ENCODE assay signal across 11 mouse cellular contexts in genomic region chr4:32336642-32337041, GRCm38 (mm10).
A peak's percentile ranks its signal among the peaks of the same experiment; 100 is the strongest.
DNase-seq lines count a peak whose midpoint lies in the region; ATAC-seq lines count a peak whose summit lies in the region.
"Had no signal": no experiment of that assay in that cellular context is flagged by ENCODE, and none has a peak within 500 bp of the region (broad histone marks: within the 10 kb centered on the region; RNA-seq: fewer than 3 reads in every experiment).

No protein-coding gene starts in this region.

- H3K4me2 ChIP-seq in kidney, embryonic 16.5 days (replicated peaks; ENCODE audit: low read depth, low read length) = no peak overlapping the region
- no peak overlapping the region for H3K4me2 ChIP-seq in kidney, embryonic 14.5 days (replicated peaks; ENCODE audit: low read depth, low read length)
- peak overlapping the region; percentile 46 for H3K4me2 ChIP-seq in heart, embryonic 15.5 days
- no peak overlapping the region for H3K4me2 ChIP-seq in forebrain, embryonic 13.5 days
- H3K4me2 ChIP-seq: embryonic facial prominence, embryonic 13.5 days had no signal

- H3K9me3 ChIP-seq in kidney, embryonic 16.5 days (ENCODE audit: low read length) = no peaks in the 10 kb centered on the region
- no peaks in the 10 kb centered on the region for H3K9me3 ChIP-seq in kidney, embryonic 14.5 days (ENCODE audit: control insufficient read depth, low read length)
- H3K9me3 ChIP-seq in heart, embryonic 15.5 days (replicated peaks) = no peaks in the 10 kb centered on the region
- H3K9me3 ChIP-seq in forebrain, embryonic 13.5 days (replicated peaks) = no peaks in the 10 kb centered on the region
- H3K9me3 ChIP-seq: embryonic facial prominence, embryonic 13.5 days had no signal

- H3K4me3 ChIP-seq in kidney, embryonic 16.5 days (ENCODE audit: low read length) = no peak overlapping the region
- no peak overlapping the region for H3K4me3 ChIP-seq in kidney, embryonic 14.5 days (ENCODE audit: low read length)
- H3K4me3 ChIP-seq in brown adipose tissue, adult 24 weeks (ENCODE audit: insufficient read depth, low read depth, low read length) = no peak overlapping the region
- peak overlapping the region; percentile 12; the same call in 1 of the 2 replicates for H3K4me3 ChIP-seq in heart, embryonic 15.5 days
- no peak overlapping the region for H3K4me3 ChIP-seq in forebrain, embryonic 13.5 days
- H3K4me3 ChIP-seq: embryonic facial prominence, embryonic 13.5 days; left cerebral cortex, adult 2 months; myocyte had no signal

- H3K36me3 ChIP-seq in kidney, embryonic 16.5 days (ENCODE audit: insufficient read depth, low read length) = no peaks in the 10 kb centered on the region
- no peaks in the 10 kb centered on the region for H3K36me3 ChIP-seq in kidney, embryonic 14.5 days (ENCODE audit: control insufficient read depth, insufficient read depth, low read length)
- H3K36me3 ChIP-seq in heart, embryonic 15.5 days = no peaks in the 10 kb centered on the region
- no peaks in the 10 kb centered on the region; the same call in 1 of the 2 replicates for H3K36me3 ChIP-seq in forebrain, embryonic 13.5 days (ENCODE audit: poor library complexity, severe bottlenecking)
- H3K36me3 ChIP-seq: embryonic facial prominence, embryonic 13.5 days had no signal

- H3K9ac ChIP-seq in kidney, embryonic 16.5 days (replicated peaks; ENCODE audit: low read length) = no peak overlapping the region
- H3K9ac ChIP-seq in kidney, embryonic 14.5 days (ENCODE audit: low read depth, low read length) = no peak overlapping the region
- H3K9ac ChIP-seq in heart, embryonic 15.5 days = no peak overlapping the region
- no peak overlapping the region for H3K9ac ChIP-seq in forebrain, embryonic 13.5 days
- H3K9ac ChIP-seq: embryonic facial prominence, embryonic 13.5 days had no signal

- WGBS in kidney, embryonic 16.5 days = 38% methylated on average over 4 of the region's 4 CpGs
- WGBS in kidney, embryonic 14.5 days = 53% methylated on average over 4 of the region's 4 CpGs
- WGBS in heart, embryonic 15.5 days = 19% methylated on average over 4 of the region's 4 CpGs
- 78% methylated on average over 4 of the region's 4 CpGs for WGBS in forebrain, embryonic 13.5 days

- peaks cover 20% of the 10 kb centered on the region for H3K4me1 ChIP-seq in kidney, embryonic 16.5 days (ENCODE audit: insufficient read depth, low read length)
- peaks cover 13% of the 10 kb centered on the region; the same call in 1 of the 2 replicates for H3K4me1 ChIP-seq in kidney, embryonic 14.5 days (ENCODE audit: control insufficient read depth, insufficient read depth, low read length)
- H3K4me1 ChIP-seq in brown adipose tissue, adult 24 weeks (ENCODE audit: control insufficient read depth, insufficient read depth, insufficient read length, low read length) = peaks cover 10% of the 10 kb centered on the region
- peaks cover 39% of the 10 kb centered on the region for H3K4me1 ChIP-seq in heart, embryonic 15.5 days (replicated peaks)
- peaks cover 21% of the 10 kb centered on the region for H3K4me1 ChIP-seq in forebrain, embryonic 13.5 days

- no peak for ATAC-seq in kidney, embryonic 16.5 days (ENCODE audit: low FRiP score, low TSS enrichment)
- no peak for ATAC-seq in kidney, embryonic 14.5 days (ENCODE audit: low FRiP score, low TSS enrichment)
- no peak for ATAC-seq in heart, embryonic 15.5 days (replicated peaks; ENCODE audit: insufficient number of reproducible peaks, insufficient read depth, low FRiP score, low read depth)
- no peak for ATAC-seq in forebrain, embryonic 13.5 days
- ATAC-seq: hindbrain, embryonic 16.5 days had no signal

- peak; percentile 35 for DNase-seq in lung, postnatal 25 days (ENCODE audit: low spot score)
- DNase-seq in right cerebral cortex, postnatal 36 days (ENCODE audit: low spot score in 2 of 2) = no peak

- no peaks in the 10 kb centered on the region for H3K27me3 ChIP-seq in kidney, embryonic 16.5 days (ENCODE audit: insufficient read depth, low read length)
- H3K27me3 ChIP-seq in kidney, embryonic 14.5 days (ENCODE audit: control insufficient read depth, insufficient read depth, low read length) = no peaks in the 10 kb centered on the region
- no peaks in the 10 kb centered on the region for H3K27me3 ChIP-seq in heart, embryonic 15.5 days
- H3K27me3 ChIP-seq in forebrain, embryonic 13.5 days = no peaks in the 10 kb centered on the region
- H3K27me3 ChIP-seq: embryonic facial prominence, embryonic 13.5 days had no signal

- peak overlapping the region; percentile 50; the same call in 1 of the 2 replicates for H3K27ac ChIP-seq in kidney, embryonic 16.5 days (ENCODE audit: low read length)
- no peak overlapping the region for H3K27ac ChIP-seq in kidney, embryonic 14.5 days (ENCODE audit: low read depth, low read length)
- H3K27ac ChIP-seq in brown adipose tissue, adult 24 weeks (replicated peaks; ENCODE audit: low read depth, low read length) = 0 out of 2 replicates have a peak overlapping the region, but pooled peaks have one; percentile 27
- peak overlapping the region; percentile 78 for H3K27ac ChIP-seq in heart, embryonic 15.5 days
- H3K27ac ChIP-seq in forebrain, embryonic 13.5 days = no peak overlapping the region
- H3K27ac ChIP-seq: embryonic facial prominence, embryonic 13.5 days; left cerebral cortex, adult 2 months had no signal

Comparison
In these comparisons a context has a peak if more than half of its experiments do, and no peak if none do; other contexts are left out.
1. H3K27ac ChIP-seq: peak in kidney, embryonic 16.5 days (single experiment), brown adipose tissue, adult 24 weeks (single experiment) and heart, embryonic 15.5 days (single experiment); none in kidney, embryonic 14.5 days (single experiment) and forebrain, embryonic 13.5 days (single experiment).